Mouse (Mus musculus): ENCODE results near the gene Pbld2. TPM values are rescaled to one million over a fixed set of nuclear protein-coding genes. Genes with fewer than 3 reads are reported as not detected.

Pbld2 gene
- polyA plus RNA-seq (2012; rRNA removed) (1.8 and 2.0 TPM in 2 replicates), polyA plus RNA-seq (2014; fragmentation: Nextera tagmentation; extraction: Ambion mirVana) (2.3 and 2.7 TPM in 2 replicates)

- ATAC-seq (ENCODE audit: insufficient read depth) (peak; percentile 91), DNase-seq (ENCODE audit: low read depth in 3 of 3, low spot score in 3 of 3) (peak; percentile 87 to 90 (median 88))
- Histone ChIP-seq H3K4me3 (ENCODE audit: insufficient read depth in 1 of 2, low read depth in 2 of 2, low read length in 2 of 2) (peak within 1 kb of the TSS; percentile 81 to 100), H3K4me1 (replicated peaks; ENCODE audit: control insufficient read depth in 2 of 2, insufficient read depth in 2 of 2, low read length in 1 of 2) (peaks cover 17% of the 10 kb centered on the region in 2 experiments), H3K9ac (replicated peaks) (peak within 1 kb of the TSS; percentile 99), H3K36me3 (replicated peaks; ENCODE audit: control insufficient read depth, insufficient read depth, low read depth) (no peaks in the 10 kb centered on the region; the same call in 1 of the 2 replicates), H3K4me2 (ENCODE audit: low read depth) (peak within 1 kb of the TSS; percentile 90), H3K27ac (peak within 1 kb of the TSS; percentile 87), H3K27me3 (ENCODE audit: control insufficient read depth, insufficient read depth, low read length) (no peaks in the 10 kb centered on the region), H3K9me3 (ENCODE audit: control insufficient read depth, low read length) (no peaks in the 10 kb centered on the region)
- WGBS (ENCODE audit: insufficient replicate concordance): under 1% methylated on average over 69 of the region's 69 CpGs
- TF ChIP-seq CTCF (IDR thresholded peaks at IDR 0.05; ENCODE audit: low read depth) (no peak), EP300 (IDR thresholded peaks at IDR 0.05; ENCODE audit: low read depth) (peak; percentile 49; the same call in 1 of the 2 replicates)
Measured at GRCm38 (mm10) chr10:63023749-63024579, at the start of gene Pbld2, which contains the start of gene Hnrnph3. Pbld2 (plus strand) TSS chr10:63024315. Hnrnph3 (minus strand) TSS chr10:63024217.

DNA sequence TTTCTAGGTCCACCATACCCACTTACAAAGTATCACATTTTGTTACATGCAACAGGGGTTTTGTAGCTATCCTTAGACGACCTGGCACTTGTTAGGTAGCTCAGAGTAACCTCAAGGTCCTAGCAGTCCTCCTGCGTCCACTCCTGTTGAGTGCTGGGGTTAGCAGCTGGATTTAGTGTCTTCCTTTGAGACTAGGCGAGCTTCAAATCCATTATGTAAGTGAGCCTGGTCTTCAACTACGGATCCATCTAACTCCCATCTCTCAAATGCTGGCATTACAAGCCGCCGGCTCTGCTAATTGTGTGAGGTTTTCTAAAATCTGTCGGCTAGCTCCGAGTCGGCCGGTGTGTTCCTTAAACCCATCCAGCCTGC lies 44.5 kb upstream of the Pbld2 start:
- H3K9ac ChIP-seq (replicated peaks): no peak overlapping the region

GRCm38 (mm10) chr10:62980039-62980954 lies 43.8 kb upstream of the Pbld2 start, which contains the start of gene Rufy2:
Rufy2 (plus strand) TSS chr10:62980223.
- Histone ChIP-seq H3K36me3 (replicated peaks; ENCODE audit: control insufficient read depth, insufficient read depth, low read depth) (peaks cover 5% of the 10 kb centered on the region), H3K27me3 (ENCODE audit: control insufficient read depth, insufficient read depth, low read length) (no peaks in the 10 kb centered on the region), H3K4me1 (replicated peaks; ENCODE audit: control insufficient read depth in 2 of 2, insufficient read depth in 2 of 2, low read length in 1 of 2) (peaks cover 0 to 8% of the 10 kb centered on the region in 2 experiments; a peak in 3 of 4 replicates), H3K4me3 (ENCODE audit: insufficient read depth in 1 of 2, low read depth in 2 of 2, low read length in 2 of 2) (peak within 1 kb of the TSS; percentile 67 to 88), H3K9me3 (ENCODE audit: control insufficient read depth, low read length) (no peaks in the 10 kb centered on the region), H3K27ac (no peak within 1 kb of the TSS), H3K4me2 (ENCODE audit: low read depth) (peak within 1 kb of the TSS; percentile 92), H3K9ac (replicated peaks) (peak within 1 kb of the TSS; percentile 74)
- TF ChIP-seq EP300 (IDR thresholded peaks at IDR 0.05; ENCODE audit: low read depth) (no peak), CTCF (IDR thresholded peaks at IDR 0.05; ENCODE audit: low read depth) (peak; percentile 57)
- peak; percentile 37 to 50 (median 41) for DNase-seq (ENCODE audit: low read depth in 3 of 3, low spot score in 3 of 3)
- 1% methylated on average over 63 of the region's 77 CpGs for WGBS (ENCODE audit: insufficient replicate concordance)
- peak; percentile 82 for ATAC-seq (ENCODE audit: insufficient read depth)

More for the DNA sequence above, 44.5 kb upstream of the Pbld2 start:
- H3K4me3 ChIP-seq (ENCODE audit: insufficient read depth in 1 of 2, low read depth in 2 of 2, low read length in 2 of 2): peak overlapping the region; percentile 55 to 88
- H3K27ac ChIP-seq: no peak overlapping the region
- DNase-seq (ENCODE audit: low read depth in 3 of 3, low spot score in 3 of 3): no peak
- ATAC-seq (ENCODE audit: insufficient read depth): no peak
- H3K4me2 ChIP-seq (ENCODE audit: low read depth): peak overlapping the region; percentile 92
- no peaks in the 10 kb centered on the region for H3K27me3 ChIP-seq (ENCODE audit: control insufficient read depth, insufficient read depth, low read length)
- H3K9me3 ChIP-seq (ENCODE audit: control insufficient read depth, low read length): no peaks in the 10 kb centered on the region
- peaks cover 0 to 8% of the 10 kb centered on the region in 2 experiments; a peak in 3 of 4 replicates for H3K4me1 ChIP-seq (replicated peaks; ENCODE audit: control insufficient read depth in 2 of 2, insufficient read depth in 2 of 2, low read length in 1 of 2)
- no peak for TF ChIP-seq CTCF (IDR thresholded peaks at IDR 0.05; ENCODE audit: low read depth)
- no peak for TF ChIP-seq EP300 (IDR thresholded peaks at IDR 0.05; ENCODE audit: low read depth)
- WGBS (ENCODE audit: insufficient replicate concordance): 13% methylated on average over 10 of the region's 10 CpGs
- H3K36me3 ChIP-seq (replicated peaks; ENCODE audit: control insufficient read depth, insufficient read depth, low read depth): peaks cover 6% of the 10 kb centered on the region

- Histone ChIP-seq H3K9ac (replicated peaks) (no peak overlapping the region), H3K4me2 (ENCODE audit: low read depth) (no peak overlapping the region), H3K4me3 (ENCODE audit: insufficient read depth in 1 of 2, low read depth in 2 of 2, low read length in 2 of 2) (no peak overlapping the region), H3K4me1 (replicated peaks; ENCODE audit: control insufficient read depth in 2 of 2, insufficient read depth in 2 of 2, low read length in 1 of 2) (peaks cover 0 to 8% of the 10 kb centered on the region in 2 experiments; a peak in 3 of 4 replicates), H3K36me3 (replicated peaks; ENCODE audit: control insufficient read depth, insufficient read depth, low read depth) (no peaks in the 10 kb centered on the region), H3K27me3 (ENCODE audit: control insufficient read depth, insufficient read depth, low read length) (no peaks in the 10 kb centered on the region), H3K27ac (no peak overlapping the region), H3K9me3 (ENCODE audit: control insufficient read depth, low read length) (no peaks in the 10 kb centered on the region)
- ATAC-seq (ENCODE audit: insufficient read depth): no peak
- TF ChIP-seq EP300 (IDR thresholded peaks at IDR 0.05; ENCODE audit: low read depth): no peak
- DNase-seq (ENCODE audit: low read depth in 3 of 3, low spot score in 3 of 3): no peak
- 77% methylated on average over 11 of the region's 11 CpGs for WGBS (ENCODE audit: insufficient replicate concordance)
Measured at GRCm38 (mm10) chr10:62984072-62984471, 40.0 kb upstream of the Pbld2 start.
